Mouse (Mus musculus) MEL (cell line): ENCODE measurements around the gene Atf5.

Source experiments
- CHD1 ChIP-seq: IDR thresholded peaks from 2 replicates; pipeline ENCODE4 v1.6.1; 2012; ENCODE audit warnings: low read depth, mild to moderate bottlenecking, inconsistent platforms, low read length, improper control_type of control experiment
- CHD2 ChIP-seq: IDR thresholded peaks from 2 replicates; pipeline ENCODE4 v1.6.1; 2011; ENCODE audit warnings: low read length, improper control_type of control experiment
- CTCF ChIP-seq, 3 experiments: IDR thresholded peaks in 2 of 3; conservative IDR thresholded peaks in 1 of 3; 2 replicates each; pipeline ENCODE4 v1.5.1; 2011 to 2012; ENCODE audit warnings: low read length in 3 of 3, low read depth in 2 of 3, mild to moderate bottlenecking in 2 of 3, improper control_type of control experiment in 1 of 3, inconsistent platforms in 1 of 3, mixed read lengths in 1 of 3, moderate library complexity in 1 of 3; ENCODE audit not compliant: control insufficient read depth in 1 of 3, insufficient read depth in 1 of 3, poor library complexity in 1 of 3, severe bottlenecking in 1 of 3
- TBP ChIP-seq: IDR thresholded peaks from 2 replicates; pipeline ENCODE4 v1.8.0; 2011; ENCODE audit warnings: low read depth, low read length, improper control_type of control experiment
- UBTF ChIP-seq: IDR thresholded peaks from 2 replicates; pipeline ENCODE4 v1.6.1; 2012; ENCODE audit warnings: low read depth, mild to moderate bottlenecking, inconsistent platforms, low read length, improper control_type of control experiment, moderate library complexity, borderline replicate concordance; ENCODE audit not compliant: insufficient read depth
- USF1 ChIP-seq: IDR thresholded peaks from 2 replicates; pipeline ENCODE4 v1.6.1; 2014; ENCODE audit warnings: low read depth, mild to moderate bottlenecking, inconsistent platforms, low read length, improper control_type of control experiment, moderate library complexity

DNA sequence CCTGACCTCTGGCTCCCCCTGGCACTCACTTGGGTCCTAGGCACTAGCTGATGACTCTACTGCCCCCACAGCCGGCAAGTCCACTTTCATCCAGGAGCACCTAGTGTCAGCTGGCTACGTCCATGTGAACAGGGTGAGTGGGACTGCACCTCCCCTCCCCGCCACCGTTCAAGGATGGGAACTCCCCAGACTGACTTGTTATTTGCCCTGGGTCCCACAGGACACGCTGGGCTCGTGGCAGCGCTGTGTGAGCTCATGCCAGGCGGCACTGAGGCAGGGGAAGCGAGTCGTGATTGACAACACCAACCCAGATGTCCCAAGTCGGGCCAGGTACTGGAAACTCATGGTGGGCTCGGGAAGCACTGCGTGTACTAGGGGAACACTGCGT, 45.0 kb upstream of the Atf5 start:
- TF ChIP-seq TBP (no peak), CHD2 (no peak), CHD1 (no peak), CTCF (IDR thresholded peaks at IDR 0.05 in 2 of 3, conservative IDR thresholded peaks at IDR 0.05 in 1 of 3; ENCODE audit: control insufficient read depth in 1 of 3, insufficient read depth in 1 of 3, low read depth in 2 of 3, low read length in 3 of 3, poor library complexity in 1 of 3, severe bottlenecking in 1 of 3) (no peak), USF1 (no peak), UBTF (no peak)
